Mouse (Mus musculus): Measurements from ENCODE around the gene Papln.

GRCm38 (mm10) chr12:83760201-83760600, 3.2 kb upstream of the Papln start:
- TF ChIP-seq POLR2A (IDR thresholded peaks at IDR 0.05; ENCODE audit: insufficient read depth, low read depth, low read length) (no peak), CTCF (IDR thresholded peaks at IDR 0.05) (no peak), EP300 (IDR thresholded peaks at IDR 0.05; ENCODE audit: insufficient read depth, low read depth, low read length) (no peak)

All from heart, adult 2 months (tissue).